Mouse (Mus musculus) heart, adult 18-20 months (tissue): ENCODE measurements at regions not wholly inside any gene's neighbourhood (a gene's known extent, or its start where the extent isn't known, plus 50 kb on each side); places are given as distances from the start of the nearest gene placed in this dataset.

ENCODE experiments used
- DNase-seq, 2 experiments: peaks; one replicate each; pipeline ENCODE4 v3.0.0; 2021 to 2022; ENCODE audit warnings: mixed read lengths in 1 of 2

GRCm38 (mm10) chr9:6608428-6609283 is 339.0 kb upstream of the Ddi1 start:
- no peak for DNase-seq
